Mouse (Mus musculus): ENCODE measurements around the gene Cd28. TPM values are rescaled to one million over a fixed set of nuclear protein-coding genes. Genes with fewer than 3 reads are reported as not detected.

The Cd28 gene
- polyA plus RNA-seq, 1 experiment from 2014 or later, result 0.11 TPM

DNA sequence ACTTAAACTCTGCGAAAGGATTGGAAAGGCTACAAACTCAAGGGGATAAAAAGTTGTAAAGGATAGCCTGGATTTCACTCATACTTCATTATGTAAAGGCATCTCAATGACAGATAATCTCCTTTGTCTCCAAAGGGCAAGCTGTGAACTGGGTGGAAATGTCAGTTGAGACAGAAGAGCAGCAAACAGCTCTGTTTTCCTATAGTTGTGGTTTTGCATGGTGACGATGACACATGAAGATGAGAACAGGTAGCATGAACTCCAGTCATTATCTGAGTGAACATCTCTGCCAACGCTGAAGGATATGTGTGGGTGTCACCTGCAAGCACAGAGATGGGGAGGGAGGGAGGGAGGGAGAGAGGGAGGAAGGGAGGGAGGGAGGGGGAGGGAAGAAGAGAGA is 60.3 kb downstream of the Cd28 start:
- no peak overlapping the region for H3K4me3 ChIP-seq
- H3K4me2 ChIP-seq (replicated peaks), result no peak overlapping the region
- no peaks in the 10 kb centered on the region for H3K9me3 ChIP-seq
- ATAC-seq (replicated peaks), result no peak
- no peak overlapping the region for H3K27ac ChIP-seq (replicated peaks)
- WGBS, result 87% methylated on average over 3 of the region's 3 CpGs
- H3K4me1 ChIP-seq, result no peaks in the 10 kb centered on the region
- no peak overlapping the region for H3K9ac ChIP-seq (replicated peaks)
- H3K27me3 ChIP-seq, result no peaks in the 10 kb centered on the region
- H3K36me3 ChIP-seq, result no peaks in the 10 kb centered on the region

- H3K27ac ChIP-seq (replicated peaks), result no peak overlapping the region
- H3K27me3 ChIP-seq, result no peaks in the 10 kb centered on the region
- no peak overlapping the region for H3K4me2 ChIP-seq (replicated peaks)
- WGBS, result 78% methylated on average over 8 of the region's 8 CpGs
- no peaks in the 10 kb centered on the region for H3K36me3 ChIP-seq
- H3K9me3 ChIP-seq, result no peaks in the 10 kb centered on the region
- no peak overlapping the region for H3K4me3 ChIP-seq
- ATAC-seq (replicated peaks), result no peak
- no peaks in the 10 kb centered on the region for H3K4me1 ChIP-seq
- no peak overlapping the region for H3K9ac ChIP-seq (replicated peaks)
Observed at GRCm38 (mm10) chr1:60778465-60779115, 62.0 kb downstream of the Cd28 start.

- no peak overlapping the region for H3K27ac ChIP-seq (replicated peaks)
- H3K4me1 ChIP-seq, result no peaks in the 10 kb centered on the region
- H3K36me3 ChIP-seq, result no peaks in the 10 kb centered on the region
- no peak overlapping the region for H3K4me3 ChIP-seq
- no peaks in the 10 kb centered on the region for H3K27me3 ChIP-seq
- no peak overlapping the region for H3K9ac ChIP-seq (replicated peaks)
- H3K4me2 ChIP-seq (replicated peaks), result no peak overlapping the region
- ATAC-seq (replicated peaks), result no peak
- no peaks in the 10 kb centered on the region for H3K9me3 ChIP-seq
- WGBS, result 89% methylated on average over 2 of the region's 2 CpGs
Observed at GRCm38 (mm10) chr1:60779176-60779575, 62.6 kb downstream of the Cd28 start.

GRCm38 (mm10) chr1:60781666-60782065 is 65.1 kb downstream of the Cd28 start:
- 82% methylated on average over 4 of the region's 4 CpGs for WGBS
- no peak for ATAC-seq (replicated peaks)

GRCm38 (mm10) chr1:60793717-60794116 is 77.1 kb downstream of the Cd28 start:
- Histone ChIP-seq H3K27ac (replicated peaks) (no peak overlapping the region), H3K36me3 (no peaks in the 10 kb centered on the region), H3K27me3 (no peaks in the 10 kb centered on the region), H3K9me3 (no peaks in the 10 kb centered on the region), H3K4me1 (no peaks in the 10 kb centered on the region), H3K4me2 (replicated peaks) (no peak overlapping the region), H3K9ac (replicated peaks) (no peak overlapping the region), H3K4me3 (no peak overlapping the region)
- ATAC-seq (replicated peaks), result no peak

More at GRCm38 (mm10) chr1:60781666-60782065, 65.1 kb downstream of the Cd28 start:
- H3K9ac ChIP-seq (replicated peaks), result no peak overlapping the region
- no peak overlapping the region for H3K27ac ChIP-seq (replicated peaks)
- no peaks in the 10 kb centered on the region for H3K27me3 ChIP-seq
- no peaks in the 10 kb centered on the region for H3K4me1 ChIP-seq
- no peaks in the 10 kb centered on the region for H3K9me3 ChIP-seq
- no peaks in the 10 kb centered on the region for H3K36me3 ChIP-seq
- no peak overlapping the region for H3K4me2 ChIP-seq (replicated peaks)
- no peak overlapping the region for H3K4me3 ChIP-seq

GRCm38 (mm10) chr1:60795677-60796205 is 79.1 kb downstream of the Cd28 start:
- Histone ChIP-seq H3K27ac (replicated peaks) (no peak overlapping the region), H3K4me1 (no peaks in the 10 kb centered on the region), H3K4me2 (replicated peaks) (no peak overlapping the region), H3K36me3 (no peaks in the 10 kb centered on the region), H3K27me3 (no peaks in the 10 kb centered on the region), H3K9ac (replicated peaks) (no peak overlapping the region), H3K4me3 (no peak overlapping the region), H3K9me3 (no peaks in the 10 kb centered on the region)
- 80% methylated on average over 3 of the region's 3 CpGs for WGBS
- no peak for ATAC-seq (replicated peaks)

GRCm38 (mm10) chr1:60799795-60800345 is 83.3 kb downstream of the Cd28 start:
- H3K4me3 ChIP-seq, result no peak overlapping the region
- no peak overlapping the region for H3K27ac ChIP-seq (replicated peaks)
- no peak overlapping the region for H3K9ac ChIP-seq (replicated peaks)
- H3K4me1 ChIP-seq, result no peaks in the 10 kb centered on the region
- 62% methylated on average over 1 of the region's 1 CpGs for WGBS
- H3K9me3 ChIP-seq, result no peaks in the 10 kb centered on the region
- H3K27me3 ChIP-seq, result no peaks in the 10 kb centered on the region
- H3K4me2 ChIP-seq (replicated peaks), result no peak overlapping the region
- H3K36me3 ChIP-seq, result no peaks in the 10 kb centered on the region
- no peak for ATAC-seq (replicated peaks)

DNA sequence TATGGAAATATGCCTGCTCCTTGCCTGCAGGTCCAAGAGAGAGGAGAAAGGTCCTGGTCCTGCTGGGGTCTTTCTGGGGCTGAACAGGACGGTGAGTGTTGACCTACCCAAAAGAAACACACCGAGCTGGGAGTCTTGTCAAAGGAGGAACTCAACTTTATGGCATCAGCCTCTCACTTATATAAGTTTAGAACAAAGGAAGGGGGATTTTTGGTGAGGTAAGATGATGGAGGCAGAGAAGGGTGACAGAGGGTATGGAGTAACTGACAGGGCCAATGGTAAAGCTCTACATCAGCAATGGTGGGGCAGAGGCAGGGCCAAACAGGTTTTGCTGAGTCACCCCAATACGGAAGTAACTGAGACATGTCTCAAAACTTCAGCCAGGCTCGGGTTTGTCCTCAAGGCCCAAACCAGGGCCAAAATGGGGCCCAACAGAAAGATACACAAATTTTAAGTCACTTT is 84.6 kb downstream of the Cd28 start:
- no peak for ATAC-seq (replicated peaks)
- Histone ChIP-seq H3K36me3 (no peaks in the 10 kb centered on the region), H3K4me2 (replicated peaks) (no peak overlapping the region), H3K9me3 (no peaks in the 10 kb centered on the region), H3K4me1 (no peaks in the 10 kb centered on the region), H3K4me3 (no peak overlapping the region), H3K27ac (replicated peaks) (no peak overlapping the region), H3K27me3 (no peaks in the 10 kb centered on the region), H3K9ac (replicated peaks) (no peak overlapping the region)
- WGBS, result 92% methylated on average over 4 of the region's 4 CpGs

DNA sequence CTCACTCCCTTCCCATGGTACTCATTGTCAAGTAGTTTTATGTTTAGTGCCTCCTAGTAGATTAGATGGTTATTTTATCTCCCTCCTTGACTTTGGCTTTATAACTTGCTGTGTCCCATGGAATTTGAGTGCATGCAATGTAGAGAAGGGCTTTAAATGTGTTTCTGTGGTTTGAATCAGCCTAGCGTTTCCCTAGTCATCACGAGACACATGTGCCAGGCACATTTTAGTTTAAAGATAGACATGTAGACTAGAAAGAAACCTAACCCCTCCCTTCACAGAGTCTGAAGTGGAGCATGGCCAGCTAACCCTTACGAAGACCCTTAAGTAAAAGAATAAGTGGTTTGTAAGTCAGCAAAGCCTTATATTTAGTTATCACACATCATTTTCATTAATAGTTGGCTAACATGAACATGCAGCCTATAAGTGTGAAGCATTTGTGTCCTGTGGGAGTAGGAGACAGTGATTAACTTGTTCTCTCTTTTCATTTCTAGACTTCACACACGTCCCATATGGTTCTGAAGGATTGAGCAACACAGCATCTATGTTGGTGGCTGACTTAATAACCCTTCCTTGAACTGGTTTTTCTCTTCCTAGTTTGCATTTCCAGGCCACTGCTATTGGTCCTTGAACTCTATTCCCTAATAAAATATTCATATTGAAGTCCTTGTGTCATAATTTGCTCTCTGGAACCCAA is 86.7 kb downstream of the Cd28 start:
- H3K36me3 ChIP-seq, result no peaks in the 10 kb centered on the region
- 85% methylated on average over 4 of the region's 4 CpGs for WGBS
- no peaks in the 10 kb centered on the region for H3K27me3 ChIP-seq
- H3K9ac ChIP-seq (replicated peaks), result no peak overlapping the region
- no peaks in the 10 kb centered on the region for H3K9me3 ChIP-seq
- no peak overlapping the region for H3K4me3 ChIP-seq
- ATAC-seq (replicated peaks), result no peak
- no peak overlapping the region for H3K4me2 ChIP-seq (replicated peaks)
- no peak overlapping the region for H3K27ac ChIP-seq (replicated peaks)
- no peaks in the 10 kb centered on the region for H3K4me1 ChIP-seq

DNA sequence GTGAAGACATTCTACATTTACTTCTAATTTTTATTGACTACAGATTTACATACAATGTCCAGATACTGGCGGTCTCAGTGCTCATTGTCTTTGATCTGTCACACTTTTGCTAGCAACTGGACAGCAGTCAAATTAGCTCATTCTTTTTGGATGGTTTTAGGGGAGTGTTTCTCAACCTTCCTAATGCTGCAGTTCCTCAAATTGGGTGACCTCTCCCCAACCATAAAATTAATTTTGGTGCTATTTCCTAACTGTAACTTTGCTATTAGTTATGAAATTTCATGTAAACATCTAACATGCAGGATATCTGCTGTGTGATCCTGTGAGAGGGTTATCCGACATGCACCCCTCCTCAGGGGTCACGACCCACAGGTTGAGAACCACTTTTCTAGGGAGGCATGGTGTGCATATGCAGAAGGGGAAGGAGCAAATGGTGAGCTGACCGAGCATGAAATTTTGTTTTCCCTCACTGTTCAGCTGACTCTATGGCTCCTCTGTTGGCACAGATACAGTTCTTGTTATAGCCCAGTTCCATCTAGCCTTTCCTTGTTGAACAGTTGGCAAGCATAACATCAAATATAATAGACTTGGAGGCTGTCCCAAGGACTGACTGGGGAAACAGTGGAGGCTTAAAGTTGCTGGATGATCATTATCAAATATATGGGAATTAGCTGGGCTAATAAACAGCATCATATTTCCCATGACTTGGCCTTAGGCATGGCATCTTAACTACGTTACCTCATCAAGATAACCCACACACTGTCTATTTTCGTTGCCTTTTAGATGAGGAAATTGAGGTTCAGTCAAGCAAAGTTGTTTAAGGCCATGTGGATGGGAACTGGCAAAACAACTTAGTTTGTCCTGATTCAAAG is 87.5 kb downstream of the Cd28 start:
- H3K4me3 ChIP-seq, result no peak overlapping the region
- H3K4me2 ChIP-seq (replicated peaks), result no peak overlapping the region
- no peaks in the 10 kb centered on the region for H3K27me3 ChIP-seq
- ATAC-seq (replicated peaks), result no peak
- 75% methylated on average over 6 of the region's 6 CpGs for WGBS
- H3K9me3 ChIP-seq, result no peaks in the 10 kb centered on the region
- no peak overlapping the region for H3K27ac ChIP-seq (replicated peaks)
- H3K36me3 ChIP-seq, result no peaks in the 10 kb centered on the region
- no peak overlapping the region for H3K9ac ChIP-seq (replicated peaks)
- H3K4me1 ChIP-seq, result no peaks in the 10 kb centered on the region

- H3K9ac ChIP-seq (replicated peaks), result no peak overlapping the region
- H3K4me2 ChIP-seq (replicated peaks), result no peak overlapping the region
- H3K4me1 ChIP-seq, result no peaks in the 10 kb centered on the region
- H3K9me3 ChIP-seq, result no peaks in the 10 kb centered on the region
- no peak overlapping the region for H3K4me3 ChIP-seq
- WGBS, result 90% methylated on average over 1 of the region's 1 CpGs
- no peak overlapping the region for H3K27ac ChIP-seq (replicated peaks)
- no peaks in the 10 kb centered on the region for H3K27me3 ChIP-seq
- H3K36me3 ChIP-seq, result no peaks in the 10 kb centered on the region
- ATAC-seq (replicated peaks), result no peak
Observed at GRCm38 (mm10) chr1:60805178-60805577, 88.6 kb downstream of the Cd28 start.

DNA sequence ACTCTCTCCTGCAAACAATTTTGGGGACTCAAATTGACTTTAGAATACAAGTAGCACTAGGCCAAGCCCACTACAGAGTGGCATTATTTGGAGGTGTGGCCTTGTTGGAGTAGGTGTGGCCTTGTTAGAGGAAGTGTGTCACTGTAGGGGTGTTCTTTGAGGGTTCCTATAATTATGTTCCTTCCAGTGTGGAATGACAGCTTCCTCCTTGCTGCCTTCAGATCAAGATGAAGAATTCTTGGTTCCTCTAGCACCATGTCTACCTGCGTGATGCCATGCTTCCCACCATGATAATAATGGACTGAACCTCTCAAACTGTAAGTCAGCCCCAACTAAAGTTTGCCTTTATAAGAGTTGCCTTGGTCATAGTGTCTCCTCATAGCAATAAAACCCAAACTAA is 91.1 kb downstream of the Cd28 start:
- ATAC-seq (replicated peaks), result no peak
- H3K9ac ChIP-seq (replicated peaks), result no peak overlapping the region
- H3K27ac ChIP-seq (replicated peaks), result no peak overlapping the region
- no peak overlapping the region for H3K4me3 ChIP-seq
- no peak overlapping the region for H3K4me2 ChIP-seq (replicated peaks)
- H3K4me1 ChIP-seq, result no peaks in the 10 kb centered on the region
- H3K9me3 ChIP-seq, result no peaks in the 10 kb centered on the region
- H3K27me3 ChIP-seq, result no peaks in the 10 kb centered on the region
- WGBS, result 97% methylated on average over 1 of the region's 1 CpGs
- no peaks in the 10 kb centered on the region for H3K36me3 ChIP-seq
